Mouse (Mus musculus) CH12.LX (cell line): ENCODE results near the gene Kif5c. TPM values are rescaled to one million over a fixed set of nuclear protein-coding genes. Genes with fewer than 3 reads are reported as not detected.

Experiments
- DNase-seq: peaks from one replicate; pipeline ENCODE4 v3.0.0-alpha.2; 2013; ENCODE audit errors: extremely low read depth
- H3K27ac ChIP-seq: 2 replicates; pipeline ENCODE4 v1.5.1; 2012; ENCODE audit warnings: low read depth, mild to moderate bottlenecking, control low read depth, moderate library complexity; ENCODE audit not compliant: insufficient read depth
- H3K27me3 ChIP-seq: replicated peaks from 2 replicates; pipeline ENCODE3; 2012; ENCODE audit warnings: inconsistent platforms
- H3K36me3 ChIP-seq, 2 experiments: replicated peaks in 1 of 2; 2 replicates each; pipeline versions ENCODE3 to v1.6.1; 2012; ENCODE audit warnings: inconsistent platforms in 1 of 2, low read length in 1 of 2, mild to moderate bottlenecking in 1 of 2, mixed read lengths in 1 of 2, moderate library complexity in 1 of 2; ENCODE audit not compliant: control insufficient read depth in 1 of 2, insufficient read depth in 1 of 2
- H3K4me1 ChIP-seq, 2 experiments: 2 replicates each; pipeline ENCODE4 v1.6.1; 2012; ENCODE audit warnings: inconsistent platforms in 1 of 2, moderate library complexity in 1 of 2; ENCODE audit not compliant: insufficient read depth in 2 of 2, control insufficient read depth in 1 of 2
- H3K4me2 ChIP-seq: 2 replicates; pipeline ENCODE4 v1.6.1; 2012; ENCODE audit warnings: low read depth, mild to moderate bottlenecking, control low read depth; ENCODE audit not compliant: poor library complexity, insufficient read depth, severe bottlenecking
- H3K4me3 ChIP-seq, 3 experiments: fragments of 150-350 bp in 1 of 3; sonication (generic) in 1 of 3; replicated peaks in 1 of 3; 2 replicates each; pipeline versions ENCODE3 to v1.5.1; 2011 to 2012; ENCODE audit warnings: low read depth in 2 of 3, low read length in 2 of 3, mild to moderate bottlenecking in 2 of 3, moderate library complexity in 2 of 3, control low read depth in 1 of 3, improper control_type of control experiment in 1 of 3, inconsistent platforms in 1 of 3, mixed read lengths in 1 of 3; ENCODE audit not compliant: poor library complexity in 1 of 3
- H3K79me2 ChIP-seq: replicated peaks from 2 replicates; pipeline ENCODE4 v1.6.1; 2012; ENCODE audit warnings: mild to moderate bottlenecking, moderate library complexity; ENCODE audit not compliant: control insufficient read depth, poor library complexity, insufficient read depth, severe bottlenecking; ENCODE audit errors: extremely low read depth
- H3K9ac ChIP-seq: 2 replicates; pipeline ENCODE4 v1.6.1; 2012; ENCODE audit warnings: low read depth, mild to moderate bottlenecking, control low read depth, moderate library complexity; ENCODE audit not compliant: insufficient read depth
- H3K9me3 ChIP-seq: replicated peaks from 2 replicates; pipeline ENCODE3; 2012; ENCODE audit warnings: low read length, inconsistent platforms, mixed read lengths
- BHLHE40 ChIP-seq: IDR thresholded peaks from 2 replicates; pipeline ENCODE4 v1.6.1; 2011; ENCODE audit warnings: mild to moderate bottlenecking, low read depth, low read length, improper control_type of control experiment
- CHD2 ChIP-seq: IDR thresholded peaks from 2 replicates; pipeline ENCODE4 v1.6.1; 2011; ENCODE audit warnings: low read length, improper control_type of control experiment
- CTCF ChIP-seq, 2 experiments: IDR thresholded peaks in 1 of 2; conservative IDR thresholded peaks in 1 of 2; 2 replicates each; pipeline ENCODE4 v1.5.1; 2011 to 2012; ENCODE audit warnings: low read depth in 2 of 2, low read length in 2 of 2, improper control_type of control experiment in 1 of 2, inconsistent platforms in 1 of 2, mild to moderate bottlenecking in 1 of 2, moderate library complexity in 1 of 2
- ELF1 ChIP-seq: IDR thresholded peaks from 2 replicates; pipeline ENCODE4 v1.6.1; 2014; ENCODE audit warnings: low read depth, mild to moderate bottlenecking, inconsistent platforms, low read length, improper control_type of control experiment
- EP300 ChIP-seq: IDR thresholded peaks from 2 replicates; pipeline ENCODE4 v1.6.1; 2011; ENCODE audit warnings: low read length, improper control_type of control experiment
- ETS1 ChIP-seq: conservative IDR thresholded peaks from 2 replicates; pipeline ENCODE4 v1.6.1; 2012; ENCODE audit warnings: low read depth, mild to moderate bottlenecking, inconsistent platforms, low read length, improper control_type of control experiment, moderate library complexity
- JUND ChIP-seq: conservative IDR thresholded peaks from 2 replicates; pipeline ENCODE4 v1.6.1; 2011; ENCODE audit warnings: low read depth, low read length, improper control_type of control experiment
- KAT2A ChIP-seq: IDR thresholded peaks from 2 replicates; pipeline ENCODE4 v1.6.1; 2012; ENCODE audit warnings: low read length, improper control_type of control experiment, inconsistent platforms; ENCODE audit not compliant: insufficient replicate concordance
- MAFK ChIP-seq: IDR thresholded peaks from 2 replicates; pipeline ENCODE4 v1.6.1; 2011; ENCODE audit warnings: low read length, improper control_type of control experiment; ENCODE audit not compliant: insufficient replicate concordance
- MXI1 ChIP-seq: IDR thresholded peaks from 2 replicates; pipeline ENCODE4 v1.6.1; 2011; ENCODE audit warnings: mild to moderate bottlenecking, low read depth, low read length, improper control_type of control experiment
- MYC ChIP-seq: IDR thresholded peaks from 2 replicates; pipeline ENCODE4 v1.6.1; 2011; ENCODE audit warnings: low read depth, mild to moderate bottlenecking, improper control_type of control experiment, low read length
- PAX5 ChIP-seq: IDR thresholded peaks from 2 replicates; pipeline ENCODE4 v1.6.1; 2012; ENCODE audit warnings: low read length, inconsistent platforms, mixed read lengths
- POLR2A ChIP-seq: IDR thresholded peaks from 2 replicates; pipeline ENCODE4 v1.6.1; 2011; ENCODE audit warnings: low read depth, mild to moderate bottlenecking, improper control_type of control experiment, low read length
- RAD21 ChIP-seq: IDR thresholded peaks from 2 replicates; pipeline ENCODE4 v1.6.1; 2011; ENCODE audit warnings: low read depth, mild to moderate bottlenecking, low read length, improper control_type of control experiment, moderate library complexity
- RCOR1 ChIP-seq: conservative IDR thresholded peaks from 2 replicates; pipeline ENCODE4 v1.6.1; 2012; ENCODE audit warnings: low read depth, mild to moderate bottlenecking, inconsistent platforms, low read length, improper control_type of control experiment
- SIN3A ChIP-seq: IDR thresholded peaks from 2 replicates; pipeline ENCODE4 v1.6.1; 2012; ENCODE audit warnings: low read length, improper control_type of control experiment, inconsistent platforms
- SMC3 ChIP-seq: IDR thresholded peaks from 2 replicates; pipeline ENCODE4 v1.6.1; 2011; ENCODE audit warnings: low read depth, low read length, improper control_type of control experiment
- UBTF ChIP-seq: IDR thresholded peaks from 2 replicates; pipeline ENCODE4 v1.6.1; 2012; ENCODE audit warnings: low read depth, mild to moderate bottlenecking, inconsistent platforms, low read length, improper control_type of control experiment, moderate library complexity
- USF1 ChIP-seq: IDR thresholded peaks from 2 replicates; pipeline ENCODE4 v1.6.1; 2014; ENCODE audit warnings: low read depth, mild to moderate bottlenecking, inconsistent platforms, low read length, improper control_type of control experiment
- ZNF384 ChIP-seq: IDR thresholded peaks from 2 replicates; pipeline ENCODE4 v1.6.1; 2012; ENCODE audit warnings: low read depth, low read length, improper control_type of control experiment, inconsistent platforms
- dilution Hi-C: fragments of 300-500 bp; cut with MboI; formaldehyde crosslinking; loops from 2 replicates; pipeline ENCODE4 v1.14.3; 2020; ENCODE audit warnings: low sequenced_read_pairs; ENCODE audit not compliant: extremely low pct_unique_long_range_greater_than_20kb, extremely low pct_ligation_motif_present
- in situ Hi-C: fragments of 300-500 bp; cut with MboI; formaldehyde crosslinking; loops from 3 replicates; pipeline ENCODE4 v1.14.3; 2019; ENCODE audit warnings: low sequenced_read_pairs, low pct_ligation_motif_present, low pct_unique_long_range_greater_than_20kb, mixed read lengths
- polyA plus RNA-seq: library from polyadenylated mRNA; unstranded; fragments of >175 nt; gene quantifications from 2 replicates; pipeline ENCODE4 v1.2.1, GENCODE M21; 2012; ENCODE audit warnings: low read depth; ENCODE audit not compliant: insufficient read length
- total RNA-seq, 2 experiments: library from RNA; depleted of rRNA; stranded (reverse); fragments of 300-350 nt in 1 of 2; fragments of >200 nt in 1 of 2; gene quantifications; 2 replicates each; pipeline ENCODE4 v1.2.3; 2012 to 2014

The Kif5c gene
- total and polyA plus RNA-seq, 3 experiments, result 3.0 to 3.5 (median 3.1) TPM

- Histone ChIP-seq H3K9ac (no peak overlapping the region), H3K4me1 (peaks cover 38 to 75% of the 10 kb centered on the region in 2 experiments), H3K27me3 (no peaks in the 10 kb centered on the region), H3K9me3 (no peaks in the 10 kb centered on the region), H3K36me3 (no peaks in the 10 kb centered on the region), H3K27ac (no peak overlapping the region), H3K4me2 (no peak overlapping the region), H3K79me2 (no peaks in the 10 kb centered on the region), H3K4me3 (no peak overlapping the region)
- dilution Hi-C loops, result no loop called here
- in situ Hi-C loops, result loop anchor here (25.0 kb wide), 1 partner anchor 835 kb away; no protein-coding TSS in a partner anchor
- TF ChIP-seq CHD2 (no peak), POLR2A (no peak), KAT2A (no peak), ZNF384 (no peak), RAD21 (no peak), PAX5 (no peak), BHLHE40 (no peak), MXI1 (no peak), SMC3 (no peak), MAFK (no peak), USF1 (no peak), EP300 (no peak), ELF1 (no peak)
- no peak for DNase-seq
These were observed 128.6 kb downstream of the Kif5c start for GRCm38 (mm10) chr2:49747670-49748069.

DNA sequence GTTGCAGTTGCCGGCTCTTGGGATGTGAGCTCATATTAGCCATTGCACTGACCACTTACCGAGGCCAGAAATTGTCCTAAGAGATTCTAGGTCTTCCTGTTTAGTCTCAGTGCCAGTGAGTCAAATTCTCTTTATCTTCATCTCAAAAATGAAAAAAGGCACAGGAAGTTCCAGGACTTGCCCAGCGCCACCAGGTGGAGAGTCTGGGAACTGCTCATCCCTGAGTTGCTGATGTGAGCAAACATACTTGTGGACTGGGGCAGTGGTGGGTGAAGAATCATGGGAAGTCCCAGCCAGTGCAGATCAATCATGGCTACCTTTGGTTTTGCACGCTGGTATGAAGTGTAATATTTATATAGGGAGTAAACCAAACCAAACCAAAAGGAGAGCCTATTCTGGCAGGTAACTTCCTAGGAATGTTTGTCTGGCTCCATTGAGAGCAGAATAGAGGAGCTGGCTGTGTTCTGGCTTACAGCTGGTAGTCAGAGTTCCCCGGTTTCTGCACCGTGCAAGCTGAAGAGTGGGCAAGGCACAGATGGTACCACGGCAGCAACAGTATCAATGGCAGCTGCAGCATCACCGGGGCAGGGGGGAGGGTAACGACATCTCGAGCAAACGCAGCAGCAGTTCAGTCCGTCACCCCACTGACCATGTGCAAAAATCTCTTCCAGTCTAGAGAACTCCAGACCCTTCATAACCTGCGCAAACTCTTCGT lies 129.7 kb downstream of the Kif5c start:
- Histone ChIP-seq H3K79me2 (no peaks in the 10 kb centered on the region), H3K36me3 (peaks cover 0 to 8% of the 10 kb centered on the region in 2 experiments), H3K4me1 (peaks cover 37 to 74% of the 10 kb centered on the region in 2 experiments), H3K4me2 (no peak overlapping the region), H3K4me3 (peak overlapping the region in 1 of 3 experiments; percentile 5), H3K27ac (peak overlapping the region; percentile 16; the same call in 1 of the 2 replicates), H3K9ac (no peak overlapping the region)
- dilution Hi-C loops, result no loop called here
- in situ Hi-C loops, result loop anchor here (25.0 kb wide), 1 partner anchor 836 kb away; no protein-coding TSS in a partner anchor
- DNase-seq, result no peak
- TF ChIP-seq ELF1, result peak; percentile 40
- peak; percentile 17; the same call in 1 of the 2 replicates for TF ChIP-seq JUND
- peak; percentile 36; the same call in 1 of the 2 replicates for TF ChIP-seq ZNF384
- peak; percentile 42 for TF ChIP-seq SMC3
- TF ChIP-seq RAD21, result peak; percentile 19
- peak; percentile 75 to 78 for TF ChIP-seq CTCF (conservative IDR thresholded peaks at IDR 0.05 in 1 of 2, IDR thresholded peaks at IDR 0.05 in 1 of 2; ENCODE audit: low read depth in 2 of 2, low read length in 2 of 2)
- no peak for TF ChIP-seq MXI1
- TF ChIP-seq RCOR1, result no peak
- no peak for TF ChIP-seq USF1
- TF ChIP-seq MYC, result no peak
- peak; percentile 69; the same call in 1 of the 2 replicates for TF ChIP-seq MAFK
- 0 out of 2 replicates have a peak, but pooled peaks have one; percentile 57 for TF ChIP-seq SIN3A
- no peak for TF ChIP-seq UBTF
- no peak for TF ChIP-seq ETS1
- TF ChIP-seq, all 38 proteins: peak for 8
- Histone ChIP-seq H3K27me3 (no peaks in the 10 kb centered on the region), H3K9me3 (peaks cover 10% of the 10 kb centered on the region)
